Mouse (Mus musculus): ENCODE results near the gene P2ry13. TPM values are rescaled to one million over a fixed set of nuclear protein-coding genes. Genes with fewer than 3 reads are reported as not detected.

The P2ry13 gene
- total RNA-seq (2021), result under 1 TPM; 0.83 to 0.92 TPM

DNA sequence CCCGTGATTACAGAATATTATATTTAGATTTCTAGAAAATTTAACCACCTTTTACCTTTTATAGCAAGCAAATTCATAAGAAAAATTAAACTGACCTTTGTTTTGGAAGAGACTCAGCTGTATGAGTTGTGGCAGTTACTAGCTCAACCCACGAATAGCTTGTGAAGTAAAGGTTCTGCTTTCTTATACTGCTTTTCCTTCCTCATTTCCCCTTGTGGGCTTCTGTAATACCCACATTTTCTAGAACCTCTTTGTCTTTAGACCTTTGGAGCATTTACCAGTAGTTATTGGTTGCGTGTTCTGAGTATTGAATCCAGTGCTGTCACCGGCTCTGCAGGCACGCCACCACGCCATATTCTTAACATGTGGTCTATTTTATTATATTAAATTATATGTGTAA is at the start of gene P2ry13:
Gene P2ry13, minus strand, starts transcription at position 156 of the 400 bp plus-strand sequence.
- DNase-seq (ENCODE audit: low spot score), result no peak
- intact Hi-C loops (cut with DNase I), result no loop called here

DNA sequence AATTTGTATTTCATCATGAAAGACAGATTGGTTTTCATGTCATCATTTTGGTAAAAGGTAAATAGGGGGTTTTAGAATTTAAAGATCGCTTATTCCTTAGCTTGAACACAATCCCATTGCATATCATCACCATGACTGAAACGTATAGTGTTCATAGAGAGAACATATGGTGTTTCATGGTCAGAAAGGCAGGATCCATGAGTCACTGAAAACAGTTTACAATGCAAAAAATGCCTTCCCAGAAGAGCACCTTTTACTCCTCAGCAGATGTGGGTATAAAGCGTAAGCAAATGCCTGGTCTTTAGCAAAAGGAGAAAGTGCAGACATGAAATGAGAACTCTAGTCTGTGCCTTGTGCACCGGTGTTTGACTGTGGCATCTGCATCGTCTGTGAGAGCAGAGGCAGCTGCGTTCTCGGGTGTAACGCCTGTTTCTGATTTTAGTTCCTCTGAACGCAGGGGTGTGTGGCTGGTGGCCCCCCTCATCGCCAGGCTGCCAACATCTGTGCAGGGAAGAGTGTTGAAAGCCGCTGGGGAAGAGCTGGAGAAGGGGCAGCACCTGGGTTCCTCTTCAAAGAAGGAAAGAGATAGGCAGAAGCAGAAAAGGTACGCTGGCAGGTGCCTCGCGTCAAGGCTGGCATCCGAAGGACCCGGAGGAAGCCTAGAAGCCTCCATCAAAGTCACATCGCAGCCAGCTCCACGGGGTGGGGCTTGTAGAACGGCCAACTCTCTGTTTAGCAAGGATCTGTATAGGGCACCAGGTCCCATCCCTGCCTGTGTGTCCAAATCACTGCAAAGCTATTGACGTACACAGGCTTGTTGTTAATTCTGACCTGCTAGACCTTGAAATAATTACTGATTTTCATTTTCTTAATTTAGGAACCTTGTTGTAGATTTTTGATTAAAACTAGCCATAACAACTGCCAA is 47.3 kb upstream of the P2ry13 start:
- DNase-seq (ENCODE audit: low spot score), result no peak
- intact Hi-C loops (cut with DNase I), result no loop called here

DNA sequence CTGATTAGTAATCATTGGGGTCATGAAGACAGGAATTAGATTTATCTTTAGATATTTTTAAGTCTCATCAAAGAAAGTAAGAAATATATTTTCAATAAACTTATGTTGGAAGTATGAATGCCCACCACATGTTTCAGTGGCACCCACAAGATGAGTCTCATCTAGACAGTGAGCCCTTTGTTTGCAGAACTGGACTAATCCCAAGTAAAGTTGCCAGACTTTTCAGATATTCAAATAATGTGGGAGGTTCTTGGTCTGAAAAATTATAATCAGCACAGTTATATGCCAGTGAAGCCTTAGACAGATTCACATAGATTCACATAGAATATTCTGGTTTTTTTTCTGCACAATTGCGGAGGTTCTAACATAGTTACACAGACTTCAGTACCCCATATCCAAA is 39.8 kb upstream of the P2ry13 start:
- DNase-seq (ENCODE audit: low spot score), result no peak
- intact Hi-C loops (cut with DNase I), result no loop called here

DNA sequence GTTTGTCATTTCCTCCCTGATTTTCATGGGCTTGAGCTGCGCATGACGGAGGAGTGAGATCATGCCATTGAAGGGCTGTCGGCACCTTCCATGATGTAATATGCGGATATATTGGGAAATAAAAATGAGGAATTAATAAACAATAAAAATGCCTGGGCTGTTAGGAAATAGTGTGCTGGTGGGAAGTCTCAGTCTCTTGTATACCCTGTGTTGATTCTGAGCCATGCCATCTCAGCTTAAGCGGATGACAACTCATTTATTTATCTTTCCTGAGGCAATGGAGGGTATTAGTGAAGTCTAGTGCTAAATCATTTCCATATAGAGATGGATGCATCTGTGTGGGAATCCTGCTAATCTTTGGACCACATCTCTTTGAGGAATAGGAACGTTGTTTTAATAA is 37.3 kb upstream of the P2ry13 start:
- intact Hi-C loops (cut with DNase I), result no loop called here
- DNase-seq (ENCODE audit: low spot score), result no peak

DNA sequence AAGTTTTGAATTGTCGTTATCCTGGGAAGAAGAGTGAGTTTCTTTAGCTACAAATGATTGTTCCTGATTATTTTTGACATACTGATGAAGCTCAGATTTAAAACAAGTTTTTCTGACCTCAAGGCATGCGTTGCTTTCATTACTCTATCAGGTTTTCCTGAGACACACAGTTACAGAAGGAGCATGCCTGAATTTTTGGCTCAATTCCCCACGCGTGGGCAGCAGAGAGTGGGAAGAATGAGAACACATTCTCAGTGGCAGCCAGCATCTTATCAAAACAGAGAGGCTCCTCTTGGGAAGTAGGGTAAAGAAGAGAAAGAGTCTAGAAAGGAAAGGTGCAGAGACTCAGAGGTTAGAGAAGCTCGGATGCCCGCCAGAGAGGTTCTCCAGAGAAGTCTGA is 32.7 kb upstream of the P2ry13 start:
- intact Hi-C loops (cut with DNase I), result no loop called here
- DNase-seq (ENCODE audit: low spot score), result no peak

DNA sequence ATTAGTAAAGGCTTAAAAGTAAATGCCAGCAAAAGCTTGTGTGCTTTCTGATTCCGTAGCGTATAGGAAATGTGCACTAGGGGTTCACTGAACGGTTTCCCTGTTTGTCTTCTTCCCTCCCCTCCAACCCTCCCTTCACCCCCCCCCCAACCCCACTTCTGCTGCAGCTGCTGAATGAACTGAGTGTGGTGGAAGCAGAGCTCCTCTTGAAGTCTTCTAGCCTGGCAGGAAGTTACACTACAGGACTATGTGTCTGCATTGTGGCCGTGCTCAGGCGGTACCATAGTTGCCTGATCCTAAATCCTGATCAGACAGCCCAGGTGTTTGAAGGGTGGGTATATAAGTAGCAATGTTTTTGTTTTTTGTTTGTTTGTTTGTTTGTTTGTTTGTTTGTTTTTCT is 24.2 kb upstream of the P2ry13 start:
- DNase-seq (ENCODE audit: low spot score), result no peak
- intact Hi-C loops (cut with DNase I), result no loop called here

DNA sequence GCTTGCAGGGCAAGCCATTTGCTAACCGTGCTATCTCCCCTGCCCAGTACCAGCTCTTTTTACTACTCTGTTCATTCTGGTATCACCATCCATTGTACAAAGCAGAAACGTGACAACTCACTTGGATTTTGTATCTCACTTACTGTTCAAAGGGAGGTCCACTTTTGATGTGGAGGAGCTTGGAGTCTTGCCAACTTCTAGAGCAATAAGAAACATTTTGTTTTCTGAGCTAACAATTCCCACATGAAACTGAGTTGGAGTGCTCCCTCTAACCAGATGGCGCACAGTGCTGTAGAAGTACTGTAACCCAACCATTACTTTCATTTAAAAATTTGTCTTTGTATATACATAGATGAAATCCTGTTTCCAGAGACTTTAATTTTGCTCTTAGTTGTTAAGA is 20.2 kb upstream of the P2ry13 start:
- intact Hi-C loops (cut with DNase I), result no loop called here
- no peak for DNase-seq (ENCODE audit: low spot score)

DNA sequence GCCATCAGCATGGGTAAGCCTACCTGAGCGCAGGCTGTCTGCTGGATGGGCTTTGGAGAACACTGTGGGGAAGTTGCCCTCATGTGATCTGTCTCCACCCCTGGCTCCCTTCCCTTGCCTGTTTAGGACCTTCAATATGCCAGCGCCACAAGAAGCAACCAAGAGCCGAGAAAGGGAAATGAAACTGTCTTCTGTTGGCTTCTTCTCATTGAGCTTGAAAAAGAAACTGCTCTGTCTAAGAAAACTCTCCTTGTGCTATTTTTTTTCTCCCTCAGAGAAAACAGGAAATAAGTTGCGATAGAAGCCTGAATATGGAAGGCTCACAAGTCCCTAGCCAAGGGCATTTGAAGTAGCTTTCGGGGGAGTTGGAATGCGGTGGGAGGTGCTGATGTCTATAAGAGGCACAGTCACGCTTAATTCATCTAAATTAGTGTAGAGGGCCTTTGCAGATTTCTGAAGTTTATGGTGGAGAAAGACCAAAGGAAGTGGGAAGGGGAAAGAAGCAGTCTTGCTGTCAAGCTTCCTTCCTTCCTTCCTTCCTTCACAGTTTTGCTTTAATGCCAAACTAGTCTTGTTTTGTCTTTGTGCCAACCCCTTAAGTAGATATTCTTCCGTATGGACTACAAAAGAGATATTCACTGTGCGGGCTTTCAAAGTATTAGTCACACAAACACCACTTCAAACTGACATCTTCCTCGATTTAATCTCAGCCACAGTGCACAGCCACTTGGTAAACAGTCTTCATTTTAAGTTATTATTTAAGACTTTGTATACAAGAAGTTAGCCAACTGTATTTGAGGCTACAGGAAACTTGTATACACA is 18.3 kb upstream of the P2ry13 start:
- DNase-seq (ENCODE audit: low spot score), result no peak
- intact Hi-C loops (cut with DNase I), result no loop called here

DNA sequence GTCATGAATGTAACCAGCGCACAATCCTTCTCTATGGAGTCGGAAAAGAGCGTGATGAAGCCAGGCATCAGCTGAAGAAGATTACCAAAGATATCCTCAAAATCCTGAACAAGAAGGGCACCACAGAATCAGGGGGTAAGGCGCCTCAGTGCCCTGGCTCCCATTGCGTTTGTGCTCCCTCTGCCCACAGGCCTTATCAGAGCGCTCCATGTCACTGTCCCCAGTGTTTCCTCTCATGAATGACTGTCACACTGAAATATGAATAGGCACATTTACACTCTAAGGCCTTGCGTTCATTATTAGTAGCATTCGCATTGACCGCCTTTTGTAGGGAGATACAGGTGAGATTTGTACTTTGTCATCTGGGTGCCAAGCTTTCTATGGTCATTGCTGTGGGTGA is 17.0 kb upstream of the P2ry13 start:
- no peak for DNase-seq (ENCODE audit: low spot score)
- intact Hi-C loops (cut with DNase I), result no loop called here

DNA sequence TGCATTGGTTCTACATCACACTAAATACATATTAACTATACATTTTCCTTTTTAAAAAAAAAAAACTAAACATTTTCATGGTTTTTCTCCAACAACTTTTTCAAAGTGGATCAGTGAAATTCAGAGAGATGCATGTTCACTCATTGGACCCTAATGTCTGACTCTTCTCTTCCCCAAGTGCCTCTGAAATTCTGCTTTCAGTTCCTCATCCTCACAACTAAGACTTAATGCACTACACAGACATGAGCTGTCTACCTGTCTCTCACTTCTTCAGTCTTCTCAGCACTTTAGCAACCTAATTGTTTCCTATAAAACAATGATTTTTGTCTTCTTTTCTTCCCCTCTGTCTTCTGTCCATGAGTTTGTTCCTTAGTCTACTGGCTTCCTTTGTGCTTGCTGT is 14.7 kb upstream of the P2ry13 start:
- DNase-seq (ENCODE audit: low spot score), result no peak
- intact Hi-C loops (cut with DNase I), result no loop called here

DNA sequence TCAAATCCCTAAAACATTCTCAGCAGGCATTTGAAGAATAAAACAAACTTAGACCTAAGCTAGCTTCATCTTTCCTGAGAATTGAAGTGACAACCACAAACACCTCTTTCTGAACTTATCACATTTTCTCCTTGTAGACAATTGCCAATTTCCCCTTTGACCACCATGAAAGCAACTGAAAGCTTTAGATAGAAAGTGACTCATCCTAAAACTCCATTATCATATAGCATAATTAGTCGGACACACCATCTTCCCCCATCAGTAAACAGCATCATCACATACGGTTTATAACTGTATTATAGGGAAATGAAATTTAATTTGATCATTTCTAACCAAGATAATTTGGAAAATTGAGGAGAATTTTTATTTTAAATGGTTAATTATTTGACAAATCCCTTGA is 11.6 kb upstream of the P2ry13 start:
- intact Hi-C loops (cut with DNase I), result no loop called here
- no peak for DNase-seq (ENCODE audit: low spot score)

DNA sequence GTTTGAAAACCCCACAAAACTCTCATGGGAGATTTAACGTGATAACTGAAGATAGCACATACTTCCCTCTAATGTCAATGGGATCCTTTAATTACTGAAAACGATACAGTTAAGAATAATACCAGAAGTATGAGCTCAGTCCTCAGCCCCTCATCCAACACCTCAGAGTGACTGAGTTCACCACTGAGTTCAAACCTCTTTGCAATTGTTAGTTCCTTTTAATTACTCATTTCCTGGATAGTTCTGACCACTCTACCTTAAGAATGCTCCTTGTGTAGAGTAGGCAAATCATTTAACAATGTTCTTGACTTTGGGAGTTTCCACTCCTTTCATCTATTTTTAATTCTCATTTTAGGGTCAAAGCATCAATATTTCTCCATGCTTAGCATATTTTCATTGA is 8.6 kb upstream of the P2ry13 start:
- intact Hi-C loops (cut with DNase I), result no loop called here
- DNase-seq (ENCODE audit: low spot score), result no peak

DNA sequence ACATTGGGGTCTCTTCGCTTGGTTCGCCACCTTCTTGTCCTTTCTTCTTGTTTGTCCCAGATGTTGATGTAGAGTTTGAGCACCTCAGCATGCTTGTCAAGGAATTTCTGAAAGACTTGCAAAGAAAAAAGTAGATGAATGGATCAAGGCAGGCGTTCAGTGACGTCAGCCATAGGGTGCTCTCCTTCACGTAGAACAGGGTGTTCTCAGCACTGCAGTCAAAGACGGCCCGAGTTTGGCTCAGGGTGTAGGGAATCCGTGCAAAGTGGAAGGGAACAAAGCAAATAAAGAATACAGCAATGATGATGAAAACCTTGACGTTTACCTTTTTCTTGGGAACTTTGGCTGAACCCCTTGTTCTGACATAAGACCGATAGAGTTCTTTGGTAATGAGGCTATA is 6.5 kb upstream of the P2ry13 start:
- DNase-seq (ENCODE audit: low spot score), result no peak
- intact Hi-C loops (cut with DNase I), result no loop called here

DNA sequence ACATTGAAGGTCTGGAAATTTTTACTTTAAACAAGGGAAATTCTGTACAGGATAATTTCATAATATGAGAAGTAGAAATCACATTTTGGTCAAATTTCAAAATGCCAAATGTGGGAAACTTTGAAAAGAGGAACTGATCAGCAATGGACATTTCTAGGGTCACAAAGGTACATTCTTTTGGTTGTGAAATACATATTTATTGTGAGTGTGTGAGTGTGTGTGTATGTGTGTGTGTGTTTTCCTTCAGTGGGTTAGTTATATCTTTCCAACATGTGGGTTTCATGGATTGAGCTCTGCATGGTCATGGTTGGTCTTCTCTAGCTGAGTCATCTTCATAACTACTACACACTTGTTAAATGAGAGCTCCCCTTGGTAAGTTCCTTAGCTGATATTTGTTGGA is 1.7 kb upstream of the P2ry13 start:
- DNase-seq (ENCODE audit: low spot score), result no peak
- intact Hi-C loops (cut with DNase I), result no loop called here

DNA sequence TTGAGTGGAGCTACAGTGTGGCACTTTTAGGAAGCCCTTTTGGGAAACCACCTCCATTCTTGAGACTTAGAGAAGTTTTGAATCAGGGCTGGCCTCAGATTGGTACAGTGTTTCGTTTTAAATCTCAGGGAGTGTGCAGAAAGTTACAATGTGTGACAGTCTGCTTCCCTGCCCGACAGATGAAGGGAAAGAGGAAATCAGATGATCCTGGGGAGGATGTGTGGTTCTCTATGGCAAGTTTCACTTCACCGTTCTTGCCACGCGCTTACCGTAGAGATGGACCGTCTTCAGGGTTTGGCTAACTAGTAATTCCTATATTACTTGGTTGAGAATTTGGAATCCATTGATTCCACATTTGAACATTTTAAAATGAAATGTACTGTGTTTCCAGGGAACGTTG is 1.1 kb upstream of the P2ry13 start:
- DNase-seq (ENCODE audit: low spot score), result no peak
- intact Hi-C loops (cut with DNase I), result no loop called here

DNA sequence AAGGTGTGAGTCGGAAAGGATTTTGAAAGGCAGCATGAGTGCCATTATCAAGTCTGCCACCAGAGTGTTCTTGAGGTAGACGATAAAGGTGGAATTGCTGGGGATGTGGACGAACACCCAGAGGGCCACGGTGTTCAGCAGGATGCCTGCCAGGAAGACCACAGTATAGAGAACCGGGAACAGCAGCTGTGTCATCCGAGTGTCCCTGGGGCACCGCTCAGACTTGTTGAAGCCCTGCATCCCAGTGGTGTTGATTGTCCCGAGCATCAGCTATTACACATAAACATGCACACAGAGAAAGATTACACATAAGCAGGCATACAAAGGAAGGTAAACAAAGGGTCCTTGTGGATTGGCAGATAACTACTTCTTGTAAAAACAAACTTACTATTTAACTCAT is 593 bp downstream of the P2ry13 start:
- intact Hi-C loops (cut with DNase I), result no loop called here
- no peak for DNase-seq (ENCODE audit: low spot score)

DNA sequence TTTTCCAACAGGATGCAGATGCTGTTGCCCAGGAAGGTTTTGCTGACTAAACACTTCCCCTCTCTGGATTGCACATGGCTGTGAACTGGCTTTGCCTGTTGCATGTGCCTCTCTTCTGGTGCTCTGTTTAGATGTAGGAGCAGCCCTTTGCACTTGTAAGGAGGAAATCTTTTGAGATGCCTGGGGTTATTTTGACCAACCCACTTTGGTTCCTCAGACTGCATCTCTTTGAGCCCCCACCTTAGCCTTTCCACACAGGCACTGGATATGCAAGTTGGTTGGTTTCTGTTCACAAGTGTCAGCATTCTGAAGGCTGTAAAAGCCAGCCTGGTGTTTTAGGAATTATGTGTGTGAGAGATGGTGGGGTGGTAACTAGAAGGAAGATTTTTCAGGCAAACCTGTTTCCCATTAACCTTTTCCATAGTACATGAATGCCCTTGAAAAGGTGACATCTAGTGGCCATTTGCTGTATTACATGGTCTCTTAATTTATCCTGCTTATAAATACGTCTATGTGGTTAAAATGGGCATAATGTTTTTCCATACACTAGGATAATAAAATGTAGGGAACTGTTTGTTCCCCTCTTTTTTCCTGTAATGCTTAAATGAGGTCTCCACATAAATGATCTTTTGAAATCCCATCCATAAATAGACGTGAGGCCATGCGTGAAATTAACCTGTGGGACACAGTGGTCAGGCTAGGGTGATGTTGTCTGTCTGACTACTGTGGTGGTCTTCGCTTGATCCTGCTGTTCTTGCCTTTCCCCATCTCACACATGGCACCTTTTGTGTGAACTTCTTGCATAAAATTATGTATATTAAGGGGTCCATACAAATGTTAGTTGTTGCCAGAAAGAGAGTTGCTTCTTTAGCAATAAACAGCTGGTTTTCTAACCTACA is 1.8 kb downstream of the P2ry13 start:
- intact Hi-C loops (cut with DNase I), result loop anchor here (1.0 to 2.0 kb wide), 3 partner anchors 34 to 130 kb away; no protein-coding TSS in a partner anchor
- DNase-seq (ENCODE audit: low spot score), result no peak

DNA sequence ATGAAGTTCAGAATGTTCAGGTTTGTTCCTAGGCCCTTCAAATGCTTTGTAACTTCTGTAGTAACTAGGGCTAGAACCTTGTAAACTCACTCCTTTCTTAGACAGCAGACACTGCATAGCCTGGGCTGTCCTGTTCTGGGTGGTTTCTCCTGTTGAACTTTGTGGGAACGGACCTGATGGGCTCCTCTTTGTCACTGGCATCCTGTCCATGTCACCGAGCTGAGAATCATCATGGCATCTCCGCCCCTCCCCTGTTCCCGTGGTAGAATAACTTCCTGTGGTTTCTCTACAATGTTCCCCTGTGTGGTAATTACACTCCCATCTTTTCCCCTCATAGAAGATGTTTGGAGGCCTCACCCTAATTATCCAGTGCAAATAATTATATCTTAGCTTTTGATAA is 4.7 kb downstream of the P2ry13 start:
- DNase-seq (ENCODE audit: low spot score), result no peak
- intact Hi-C loops (cut with DNase I), result no loop called here

DNA sequence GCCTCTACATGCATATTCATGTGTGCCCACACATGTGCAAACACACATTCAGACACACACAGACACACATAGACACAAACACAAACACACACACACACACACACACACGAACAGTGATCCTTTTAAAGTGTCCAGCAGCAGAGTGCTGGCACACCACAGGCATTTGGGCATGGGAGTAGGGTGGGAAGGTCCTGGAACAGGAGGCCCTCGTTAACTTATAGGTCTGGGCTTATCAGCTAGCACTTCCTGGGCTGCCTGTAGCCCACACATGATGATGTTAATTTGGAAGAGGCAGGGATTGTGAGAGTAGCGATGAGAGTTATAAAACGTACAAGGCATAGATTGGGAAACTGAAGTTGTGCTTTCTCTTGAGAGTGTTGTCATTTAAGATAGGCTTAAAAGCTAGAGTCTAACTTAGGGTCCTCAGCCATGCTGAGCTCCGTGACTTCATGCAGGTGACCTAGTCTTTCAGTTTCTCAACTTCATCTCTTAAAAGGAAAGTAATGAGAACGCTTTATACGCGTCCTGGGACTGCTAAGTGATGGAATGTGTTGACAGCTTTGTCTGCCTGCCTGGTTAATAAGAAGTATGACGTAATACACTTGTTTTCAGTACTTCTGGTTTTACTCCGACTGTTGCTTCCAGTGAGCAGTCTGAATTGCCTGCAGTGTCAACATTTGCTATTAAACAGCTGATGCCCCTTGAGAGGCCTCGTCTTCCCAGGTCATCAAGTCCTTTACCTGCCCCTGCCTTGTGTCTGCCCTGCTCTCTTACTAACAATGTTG is 5.8 kb downstream of the P2ry13 start:
- DNase-seq (ENCODE audit: low spot score), result no peak
- intact Hi-C loops (cut with DNase I), result no loop called here

Measured in heart, postnatal 25 days (tissue).